Mouse (Mus musculus) embryo, embryonic 9.5 days (tissue): ENCODE measurements at regions not wholly inside any gene's neighbourhood (a gene's known extent, or its start where the extent isn't known, plus 50 kb on each side); places are given as distances from the start of the nearest gene placed in this dataset.
A peak's percentile ranks its signal among the peaks of the same experiment; 100 is the strongest.
"Not testable (repeated sequence)": the region's sequence is repeated elsewhere in the genome, so short reads cannot be mapped to it uniquely, and the experiment has no call there.

Experiments used
- DNase-seq: peaks from one replicate; pipeline ENCODE4 v3.0.0-alpha.2; 2017; ENCODE audit errors: extremely low spot score

DNA sequence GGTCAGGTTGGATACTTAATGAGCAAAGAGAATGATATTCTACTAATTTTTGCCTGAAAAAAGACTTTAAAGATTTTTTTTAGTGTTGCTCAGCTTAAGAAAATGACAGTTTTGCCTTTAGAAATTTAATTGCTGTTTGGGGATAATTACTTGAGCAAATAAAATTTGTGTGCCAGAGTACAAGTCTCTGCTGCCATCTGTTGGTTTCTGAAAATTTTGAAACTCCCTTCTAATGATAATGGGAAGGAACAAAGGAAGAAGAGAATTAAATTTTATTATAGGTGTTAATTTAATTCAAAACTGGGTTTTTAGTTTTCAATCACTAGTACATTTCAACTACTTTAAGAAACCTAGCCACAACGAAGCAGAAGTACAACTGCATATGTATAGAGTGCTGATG is 94.1 kb downstream of the Gm17521 start:
- DNase-seq, result no peak

DNA sequence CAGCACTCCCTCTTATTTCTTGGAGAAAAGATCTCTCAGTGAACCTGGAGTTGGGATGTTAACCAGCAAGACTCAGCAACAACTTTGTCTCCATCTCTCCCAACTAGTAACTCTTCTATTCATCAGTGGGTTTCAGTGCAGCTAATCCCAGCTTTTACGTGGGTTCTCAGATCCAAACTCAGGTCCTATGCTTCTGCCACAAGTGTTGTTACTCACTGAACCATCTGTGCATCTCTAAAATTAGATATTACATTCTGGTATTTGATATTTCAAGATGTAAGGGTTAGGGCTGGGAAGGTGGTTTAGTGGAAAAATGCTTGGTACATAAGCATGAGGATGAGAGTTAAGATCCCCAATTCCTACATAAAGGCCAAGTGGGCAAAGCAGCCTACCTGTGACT is 136.8 kb downstream of the Gm17521 start:
- no peak for DNase-seq

DNA sequence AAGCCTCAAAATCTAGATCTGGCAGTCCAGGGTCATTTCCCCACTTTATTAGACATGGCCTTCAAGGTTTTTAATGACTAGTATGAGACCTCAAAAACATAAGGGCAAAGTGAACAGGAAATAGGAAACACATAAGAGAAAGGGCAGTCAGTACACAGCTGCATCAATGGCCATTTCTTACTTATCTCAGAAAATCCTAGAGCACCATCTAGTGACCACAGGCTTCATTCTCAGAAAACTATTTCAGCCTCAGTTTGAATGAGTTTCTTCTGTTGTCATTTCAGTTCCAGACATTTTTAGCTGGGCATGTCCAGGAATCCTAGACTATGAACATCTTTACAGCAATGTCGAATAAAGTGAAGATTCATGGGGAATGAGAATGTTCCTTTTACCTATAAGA is 175.0 kb downstream of the Gm17521 start:
- DNase-seq, result no peak

DNA sequence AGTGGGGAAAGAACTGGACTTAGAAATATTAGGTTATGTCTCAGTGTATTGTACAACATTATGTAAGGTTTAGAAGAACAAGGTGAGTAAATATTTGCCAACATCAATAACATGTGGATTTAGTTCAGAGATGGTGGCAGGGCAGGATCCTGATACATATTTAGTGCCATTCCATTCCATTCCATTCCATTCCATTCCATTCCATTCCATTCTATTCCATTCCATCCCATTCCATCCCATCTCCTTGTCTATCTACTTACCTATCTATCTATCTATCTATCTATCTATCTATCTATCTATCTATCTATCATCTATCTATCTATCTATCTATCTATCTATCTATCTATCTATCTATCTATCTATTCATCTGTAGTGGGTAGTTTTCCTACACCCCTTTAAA is 198.2 kb downstream of the Gm17521 start:
- DNase-seq, result not testable (repeated sequence)

DNA sequence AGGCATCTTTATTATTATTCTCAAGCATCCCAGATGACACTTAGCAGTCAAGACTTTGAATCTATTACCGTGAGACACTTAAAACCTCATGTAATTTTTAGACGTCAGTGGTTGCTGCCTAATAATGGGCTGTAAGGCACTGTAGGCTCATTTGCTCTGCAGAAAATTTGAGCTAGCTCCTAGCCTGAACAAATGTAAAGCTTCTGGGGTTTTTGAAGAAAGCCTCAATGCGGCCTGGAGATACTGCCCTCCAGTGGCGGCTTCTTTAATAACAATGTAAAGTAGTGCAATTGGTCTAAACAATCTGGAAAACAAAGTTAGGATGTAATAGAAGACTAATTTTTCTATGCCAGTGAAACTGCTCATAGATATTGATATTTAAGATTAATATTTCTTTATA is 203.4 kb downstream of the Gm17521 start:
- peak; percentile 8 for DNase-seq
